Mouse (Mus musculus) adrenal gland, postnatal 36 days (tissue): ENCODE measurements around the gene Nod2. TPM values are rescaled to one million over a fixed set of nuclear protein-coding genes. Genes with fewer than 3 reads are reported as not detected.

ENCODE experiments used
- DNase-seq, 2 experiments: peaks; one replicate each; pipeline ENCODE4 v3.0.0; 2021; ENCODE audit warnings: mixed read lengths in 1 of 2
- total RNA-seq, 2 experiments: library from RNA; stranded (reverse); gene quantifications; 2 replicates each; pipeline ENCODE4 v1.2.3; 2021

The Nod2 gene
- total RNA-seq, 2 experiments from 2014 or later = 0.79 to 1.1 TPM

DNA sequence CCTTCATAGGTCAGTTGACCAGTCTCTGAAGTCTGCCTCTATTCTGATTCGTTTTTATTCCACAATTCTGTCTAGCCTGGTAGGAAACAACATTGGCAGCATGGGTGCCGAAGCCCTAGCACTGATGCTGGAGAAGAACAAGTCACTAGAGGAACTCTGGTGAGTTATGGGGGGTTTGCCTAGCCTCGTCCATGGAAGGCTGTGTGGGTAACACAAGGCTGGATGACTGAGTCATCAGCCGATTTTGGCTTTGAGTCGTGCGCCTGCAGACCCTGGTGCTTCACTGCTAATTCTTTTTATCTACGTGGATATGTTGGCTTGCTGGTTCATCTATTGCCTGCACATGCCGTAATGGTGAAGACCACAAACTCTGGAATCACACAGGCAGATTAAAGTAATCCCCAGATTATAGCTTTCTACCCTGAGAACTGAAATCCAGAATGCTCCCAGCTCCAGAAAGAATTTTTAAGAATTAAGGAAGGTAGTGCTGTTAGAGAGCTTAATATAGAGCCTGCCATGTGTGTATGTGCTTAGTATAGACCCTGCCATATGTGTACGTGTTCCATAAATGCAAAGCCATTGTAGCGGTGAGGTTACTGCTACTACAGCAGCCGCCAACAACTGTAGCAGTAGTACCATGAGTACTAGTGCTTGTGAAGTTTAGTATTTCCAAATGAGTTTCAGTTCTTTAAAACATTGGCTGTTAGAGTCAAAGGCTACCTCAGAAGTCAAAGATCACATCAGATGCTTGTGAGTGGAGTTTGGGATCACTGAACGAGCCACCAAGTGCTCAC is 28.5 kb downstream of the Nod2 start:
- DNase-seq = no peak

DNA sequence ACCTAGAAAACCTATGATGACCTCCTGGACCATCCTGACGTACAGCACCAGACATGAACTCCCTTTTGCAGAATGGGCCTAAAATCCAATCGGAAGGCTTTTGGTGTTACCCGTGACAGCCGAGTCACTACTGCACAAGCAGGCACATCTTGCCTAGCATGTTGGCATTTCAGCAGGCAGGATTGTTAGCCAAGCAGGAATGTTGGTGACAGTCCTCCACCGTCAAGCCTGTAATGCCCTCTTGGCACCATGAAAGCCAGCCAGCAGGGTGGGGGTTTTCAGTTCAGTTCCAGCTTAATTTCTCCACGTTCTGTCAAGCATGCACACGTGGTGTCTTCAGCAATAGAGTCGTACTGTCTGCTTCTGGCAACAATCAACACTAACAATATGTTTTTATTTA is 30.0 kb downstream of the Nod2 start:
- DNase-seq = no peak

DNA sequence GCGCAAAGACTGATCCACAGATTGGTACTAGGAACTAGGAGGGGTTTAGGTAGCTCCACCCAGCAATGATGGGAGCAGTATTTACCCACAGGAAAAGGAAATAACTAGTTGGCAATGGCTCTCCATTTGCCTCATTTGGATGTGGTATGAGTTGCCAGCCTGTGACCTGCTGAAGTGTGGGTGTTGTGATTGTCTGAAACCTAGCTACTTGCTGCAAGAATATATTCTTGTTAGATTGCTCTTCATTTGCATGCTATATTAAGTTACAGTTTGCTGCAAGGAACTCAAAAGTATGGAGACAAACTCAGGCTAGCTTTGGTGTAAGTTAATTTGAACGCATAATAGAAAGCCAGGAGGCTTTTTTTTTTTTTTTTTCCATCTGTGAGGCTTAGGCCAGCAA is 33.5 kb downstream of the Nod2 start:
- DNase-seq = no peak

DNA sequence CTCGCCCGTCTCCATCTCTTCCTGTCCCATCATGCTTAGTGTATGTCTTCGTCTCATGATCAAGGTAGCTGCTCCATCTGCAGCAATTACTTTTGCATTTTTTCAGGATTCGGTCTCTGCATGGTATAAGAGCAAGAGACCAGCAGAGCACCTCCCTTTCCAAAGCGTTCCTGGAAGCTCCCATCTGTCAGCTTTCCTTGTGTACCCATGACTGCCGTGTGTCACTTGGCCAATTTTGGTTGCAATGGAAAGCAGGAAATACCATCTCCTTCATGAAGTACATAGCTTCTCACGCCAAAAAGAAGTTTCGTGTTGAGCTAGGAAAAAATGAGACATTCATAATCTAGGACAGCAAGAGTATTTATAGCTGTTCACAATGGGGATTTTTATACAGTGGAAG is 33.9 kb downstream of the Nod2 start:
- no peak for DNase-seq

DNA sequence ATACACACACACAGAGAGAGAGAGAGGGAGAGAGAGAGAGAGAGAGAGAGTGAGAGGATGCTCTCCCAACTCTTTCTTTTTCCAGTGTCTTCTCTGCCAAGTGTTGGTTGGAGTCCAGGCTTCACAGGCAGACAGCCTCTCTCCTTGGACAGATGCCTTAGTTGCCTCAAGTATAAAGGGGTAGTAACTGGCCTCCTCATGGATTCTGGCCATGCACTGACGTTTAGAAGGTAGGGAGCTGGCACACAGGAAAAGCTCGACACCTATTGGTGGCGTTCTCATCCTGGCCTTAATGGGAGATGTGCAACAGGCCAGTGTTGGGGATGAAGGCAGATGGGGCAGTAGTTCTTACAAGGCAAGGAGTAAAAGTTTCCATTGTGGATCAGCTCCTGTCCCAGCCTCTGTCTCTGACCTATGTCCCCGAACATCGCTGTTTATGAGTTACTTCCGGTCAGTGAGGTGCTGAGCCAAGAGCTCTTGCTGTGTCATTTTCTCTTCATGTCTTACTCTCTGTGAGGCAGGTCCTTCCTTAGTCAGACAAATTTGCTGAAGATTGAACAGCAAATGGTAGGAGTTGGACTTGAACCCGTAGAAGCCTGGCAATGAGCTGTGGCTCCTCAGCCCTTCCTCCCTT is 36.7 kb downstream of the Nod2 start:
- DNase-seq = no peak

DNA sequence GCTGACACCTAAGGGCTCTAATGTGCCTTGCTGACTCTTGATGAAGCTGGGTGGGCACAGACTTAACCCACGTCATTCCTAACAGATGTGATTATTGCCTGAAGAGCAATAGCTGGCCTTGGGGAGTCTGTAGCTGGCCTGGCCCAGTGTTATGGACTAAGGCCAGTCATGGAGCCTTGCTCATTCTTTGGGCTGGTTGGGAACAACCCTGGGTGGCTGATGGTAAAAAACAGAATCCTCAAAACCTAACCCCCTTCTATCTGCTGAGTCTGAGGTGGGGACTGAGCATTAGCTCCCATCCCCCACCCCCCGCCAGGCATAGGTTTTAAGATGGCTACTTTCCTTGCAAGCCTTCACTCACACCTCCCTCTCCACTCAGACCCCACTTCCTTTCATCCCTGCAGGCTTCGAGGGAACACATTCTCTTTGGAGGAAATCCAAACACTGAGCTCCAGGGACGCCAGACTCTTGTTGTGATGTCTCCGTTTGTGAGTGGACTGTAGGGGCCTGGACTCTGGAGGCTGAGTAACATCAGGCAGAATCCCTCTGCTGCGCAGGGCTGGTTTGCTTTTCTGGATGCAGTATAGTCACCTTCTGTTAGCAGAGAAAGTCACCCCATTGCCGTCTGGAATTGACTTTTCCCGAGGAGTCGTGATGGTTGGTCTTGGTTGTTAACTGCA is 39.3 kb downstream of the Nod2 start:
- no peak for DNase-seq

DNA sequence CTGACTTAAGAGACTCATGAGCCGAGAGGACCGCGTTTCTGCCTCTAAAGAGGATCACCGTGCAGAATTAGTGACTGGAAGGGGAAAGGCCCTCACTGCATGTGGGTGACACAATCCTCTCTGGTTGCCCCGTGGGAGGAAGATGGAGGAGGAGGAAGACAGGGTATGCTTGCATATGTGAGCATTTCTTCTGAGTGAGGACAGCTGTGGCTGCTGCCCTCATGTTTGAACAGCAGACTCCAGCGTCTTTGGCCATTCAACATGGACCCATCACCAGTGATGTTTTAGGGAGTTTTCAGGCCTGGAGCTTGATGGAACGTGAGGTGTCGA is 39.8 kb downstream of the Nod2 start:
- DNase-seq = no peak

DNA sequence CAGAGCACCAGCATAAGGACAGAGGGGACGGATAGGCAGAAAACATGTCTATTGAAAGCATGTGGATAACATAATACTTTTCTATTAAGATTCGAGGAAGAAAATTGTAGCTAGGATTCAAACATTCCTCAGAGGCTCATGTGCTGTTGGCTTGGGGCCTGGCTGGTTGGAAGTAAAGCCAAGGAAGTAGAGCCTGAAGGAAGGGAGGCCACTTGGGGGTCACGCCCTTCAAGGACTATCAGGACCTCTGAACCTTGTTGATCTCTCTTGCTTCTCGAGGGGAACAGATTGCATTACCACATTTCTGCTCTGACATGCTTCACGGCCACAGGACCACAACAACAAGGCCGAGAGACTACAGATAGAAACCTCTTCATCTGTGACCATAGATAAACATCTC is 42.0 kb downstream of the Nod2 start:
- no peak for DNase-seq

DNA sequence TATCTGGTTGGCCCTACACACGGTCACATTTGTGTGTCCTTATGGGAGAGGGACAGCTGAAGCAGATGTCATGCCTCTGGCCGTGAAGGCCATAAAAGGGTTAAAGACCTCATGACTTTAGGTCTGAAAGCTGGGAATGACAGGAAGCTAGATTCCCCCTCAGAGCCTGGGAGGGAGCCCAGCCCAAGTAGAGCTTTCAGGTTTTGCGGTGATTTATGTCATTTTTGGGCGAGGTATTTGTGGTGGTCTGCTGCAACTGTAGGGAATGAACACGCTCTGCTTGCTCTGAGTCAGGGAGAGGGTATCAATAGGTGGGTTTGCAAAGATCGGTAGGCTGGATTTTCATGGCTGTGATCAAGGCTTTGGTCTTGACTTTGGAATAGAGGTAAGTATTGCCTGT is 42.8 kb downstream of the Nod2 start:
- no peak for DNase-seq

DNA sequence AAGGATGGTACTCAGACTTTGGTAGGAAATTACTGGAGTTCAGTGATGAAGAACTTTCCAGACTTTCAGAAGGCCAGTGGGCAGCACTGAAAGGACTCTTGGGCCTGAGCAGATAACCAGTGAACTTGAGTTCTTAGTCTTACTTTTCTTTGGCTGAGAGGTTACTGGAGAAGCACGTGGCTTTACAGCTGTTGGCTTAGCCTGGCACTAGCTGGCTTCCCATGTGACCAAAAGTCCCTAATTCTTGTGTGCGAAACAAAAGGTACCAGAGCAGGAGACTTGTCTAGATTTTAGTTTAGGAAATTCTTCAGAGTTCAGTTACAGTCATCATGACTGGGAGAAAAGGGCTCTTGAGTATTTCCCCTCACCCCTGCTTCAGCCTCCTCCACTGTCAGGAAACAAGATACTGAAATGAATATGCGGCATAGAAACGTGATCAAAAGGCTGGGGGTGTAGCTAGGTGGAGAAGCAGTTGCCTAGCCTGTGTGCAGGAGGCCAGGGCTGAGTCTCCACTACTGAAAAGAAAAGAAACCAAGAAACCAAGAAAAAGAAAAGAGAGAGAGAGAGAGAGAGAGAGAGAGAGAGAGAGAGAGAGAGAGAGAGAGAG is 44.3 kb downstream of the Nod2 start:
- DNase-seq = no peak

DNA sequence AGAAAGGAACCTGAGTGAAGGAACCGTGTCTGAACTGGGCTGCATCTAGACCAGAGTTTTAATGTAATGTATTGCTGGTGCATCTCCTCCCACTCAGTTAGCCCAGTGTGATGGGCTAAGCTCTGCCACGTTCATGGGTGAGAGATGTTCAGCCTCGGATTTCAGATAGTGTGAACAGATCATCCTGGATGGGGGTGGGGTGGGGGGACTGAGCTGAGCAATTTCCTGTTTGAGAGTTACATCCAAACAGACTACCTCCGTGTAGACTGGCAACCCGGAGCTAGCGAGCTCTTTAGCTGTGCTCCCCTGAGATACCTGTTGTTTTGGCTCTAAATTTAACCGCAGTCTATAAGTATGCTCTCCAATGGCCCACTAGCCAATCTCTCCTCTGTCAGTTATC is 44.8 kb downstream of the Nod2 start:
- DNase-seq = no peak

DNA sequence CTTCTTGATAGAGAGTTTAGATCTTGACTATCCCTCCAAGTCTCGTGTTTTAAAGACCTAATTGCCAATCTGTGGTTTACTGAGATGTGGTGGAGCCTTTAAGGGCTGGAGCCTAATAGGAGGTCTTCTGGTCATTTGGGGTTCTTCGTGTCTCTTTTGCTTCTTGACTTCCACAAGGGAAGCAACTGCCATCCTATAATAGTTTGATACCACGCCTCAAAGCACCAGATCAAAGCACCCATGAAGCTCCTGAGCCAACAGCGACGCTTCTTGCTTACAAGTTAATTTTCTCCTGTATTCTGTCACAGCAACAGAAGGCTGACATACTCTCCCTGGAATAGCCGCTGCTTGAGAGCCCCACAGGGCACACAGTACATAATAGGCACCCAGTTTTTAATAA is 45.8 kb downstream of the Nod2 start:
- DNase-seq = no peak

DNA sequence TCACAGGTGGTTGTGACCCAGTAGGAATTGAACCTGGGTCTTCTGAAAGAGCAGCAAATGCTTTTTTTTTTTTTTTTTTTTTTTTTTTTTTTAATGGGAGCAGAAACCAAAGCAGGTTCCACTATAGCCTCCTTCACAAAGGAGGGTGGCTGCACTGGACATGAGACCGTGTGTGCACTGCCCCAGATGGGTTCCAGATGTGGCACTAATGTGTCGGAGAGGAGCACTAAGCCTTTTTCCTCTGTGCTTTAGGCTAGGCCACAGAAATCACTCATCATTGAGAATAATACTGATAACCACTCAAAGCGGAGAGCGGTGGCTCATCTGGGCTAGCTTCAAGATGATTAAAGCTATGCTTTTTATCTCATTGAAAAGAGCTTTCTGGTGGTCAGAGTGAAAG is 46.3 kb downstream of the Nod2 start:
- no peak for DNase-seq

DNA sequence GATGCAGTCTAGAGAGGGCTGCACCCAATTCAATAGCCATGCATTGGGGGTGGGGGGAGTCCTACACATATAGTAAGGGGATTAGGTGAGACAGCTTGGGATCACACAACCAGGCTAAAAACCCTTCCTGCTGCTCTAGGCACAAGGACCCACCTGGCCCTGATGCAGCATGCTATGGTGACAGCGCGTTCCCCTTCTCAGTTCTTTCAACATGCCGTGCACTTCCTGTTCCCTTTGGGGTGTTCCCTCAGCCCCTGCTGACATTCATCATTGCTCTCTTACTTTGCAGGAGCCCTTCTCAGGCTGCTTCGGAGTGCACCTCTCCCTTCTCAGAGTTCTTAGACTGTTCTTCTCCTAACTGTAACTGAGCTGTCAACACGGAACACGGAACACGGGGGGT is 47.2 kb downstream of the Nod2 start:
- no peak for DNase-seq

DNA sequence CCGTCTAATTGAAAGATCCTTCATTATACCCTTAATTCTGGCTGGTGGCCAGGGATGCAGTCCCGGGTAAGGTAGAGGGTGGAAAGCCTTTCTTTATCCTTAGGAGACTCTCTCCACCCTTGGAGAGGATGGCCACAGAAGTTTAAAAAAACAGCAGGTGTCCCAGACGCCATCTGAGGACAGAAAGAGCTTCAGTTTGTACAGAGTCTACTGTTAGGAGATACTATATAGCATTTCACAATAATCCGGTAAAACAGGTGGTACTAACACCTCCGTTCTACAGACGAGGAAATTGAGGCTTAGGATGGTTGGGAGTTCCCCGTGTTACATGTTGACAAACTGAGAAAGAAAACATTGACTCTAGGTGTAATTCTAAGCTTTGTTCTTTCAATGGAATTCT is 49.1 kb downstream of the Nod2 start:
- DNase-seq = no peak

DNA sequence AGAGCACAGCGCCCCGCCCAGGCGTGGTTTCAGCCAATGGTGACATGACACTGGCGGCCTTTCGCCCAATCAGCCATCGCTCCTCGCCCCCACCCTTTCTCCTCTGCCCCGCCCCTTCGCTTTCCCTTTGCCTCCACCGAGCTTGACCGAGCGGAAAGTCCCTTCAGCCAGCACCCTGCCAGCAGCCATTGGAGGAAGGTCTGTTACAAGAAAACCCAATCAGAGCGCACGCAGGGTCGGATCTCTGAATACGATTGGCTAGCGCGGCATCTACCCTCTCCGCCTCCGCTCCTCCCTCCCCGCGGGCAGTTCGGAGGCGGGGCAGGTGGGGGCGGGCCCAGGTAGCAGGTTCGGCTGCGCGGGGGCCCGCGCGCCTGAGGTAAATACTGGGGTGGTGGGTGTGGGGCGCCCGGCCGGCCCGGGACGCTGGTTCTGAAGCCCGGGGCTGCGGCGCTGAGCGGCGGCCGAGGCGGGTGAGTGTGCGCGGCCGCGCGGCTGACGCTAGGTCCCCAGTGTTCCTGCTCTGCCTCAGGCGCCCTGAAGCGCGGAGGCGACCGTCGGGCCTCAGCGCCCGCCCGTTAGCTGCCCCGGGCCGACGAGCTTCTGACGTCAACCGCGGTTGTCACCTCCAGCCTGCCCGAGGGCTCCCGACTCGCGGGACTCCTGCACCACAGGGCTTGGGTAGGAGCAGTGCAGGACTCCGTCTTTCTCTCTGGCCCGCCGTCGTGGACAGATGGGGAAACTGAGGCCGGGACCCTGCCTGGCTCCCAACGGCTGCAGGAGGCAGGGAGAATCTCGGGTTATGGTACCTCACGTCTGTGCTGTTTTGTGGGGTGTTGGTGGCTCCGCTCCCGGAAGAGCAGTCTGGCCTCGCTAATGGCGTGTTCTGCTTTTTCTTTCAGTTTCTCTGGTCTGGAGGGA is 49.9 kb downstream of the Nod2 start, which contains the start of gene Cyld:
Cyld (plus strand) TSS at position 308 of the 921 bp plus-strand sequence.
- DNase-seq = peak; percentile 98

DNA sequence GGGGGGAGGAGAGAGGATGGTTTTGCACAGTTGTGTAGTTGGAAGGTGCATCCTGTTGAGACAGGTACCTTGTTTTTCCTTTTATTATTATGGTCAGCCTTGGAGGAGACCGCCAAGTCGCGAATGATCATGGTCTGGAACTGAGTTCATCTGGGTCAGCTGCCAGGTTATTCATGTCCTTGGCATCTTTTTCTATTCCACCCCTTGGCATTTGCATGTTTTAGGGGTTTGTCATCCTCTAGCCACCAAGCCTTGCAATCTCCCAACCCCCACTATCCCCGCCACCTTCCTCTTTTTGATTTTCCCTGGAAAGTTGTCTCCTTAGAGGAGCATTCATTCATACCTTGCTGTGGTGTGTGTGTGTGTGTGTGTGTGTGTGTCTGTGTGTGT is 50.5 kb downstream of the Nod2 start:
- peak; percentile 63 to 72 for DNase-seq

DNA sequence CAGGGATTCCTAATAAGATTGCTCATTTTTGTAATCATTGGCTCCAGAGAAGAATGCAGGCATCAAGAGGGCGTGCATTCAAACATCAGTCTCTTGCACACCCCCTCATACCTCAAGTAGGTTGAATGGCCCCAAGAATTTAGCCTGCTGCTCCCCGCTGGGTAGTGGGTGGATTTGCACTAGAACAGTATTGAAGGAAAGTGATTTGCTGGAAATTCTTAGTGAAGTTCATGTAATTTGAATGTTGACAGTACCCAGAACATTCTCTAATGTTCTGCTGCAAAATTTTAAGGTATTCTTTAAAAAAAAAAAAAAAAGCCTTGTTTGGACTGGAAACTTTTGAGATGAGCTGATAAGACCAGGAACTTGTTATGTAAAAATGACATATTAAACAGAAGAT is 50.9 kb downstream of the Nod2 start:
- peak in 1 of 2 experiments; percentile 8 for DNase-seq

DNA sequence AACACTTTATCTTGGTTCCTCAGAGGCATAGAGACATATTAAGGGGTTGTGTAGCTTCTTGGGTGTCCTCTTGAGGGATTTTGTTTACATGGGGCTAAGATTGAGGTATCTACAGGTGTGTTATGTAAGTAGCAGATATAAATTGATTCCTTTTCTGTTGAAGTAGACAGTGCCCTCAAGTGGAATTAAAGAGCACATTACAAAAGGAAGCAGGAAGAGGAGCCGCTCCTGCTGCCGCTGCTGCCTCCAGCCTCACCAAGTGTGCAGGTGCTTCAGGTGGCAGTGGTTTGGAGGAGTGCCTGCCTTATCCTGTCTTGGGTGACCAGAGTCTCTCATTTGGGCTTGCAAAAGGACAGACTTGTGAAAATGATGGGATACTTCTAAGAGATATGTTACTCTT is 54.5 kb downstream of the Nod2 start:
- DNase-seq = no peak

DNA sequence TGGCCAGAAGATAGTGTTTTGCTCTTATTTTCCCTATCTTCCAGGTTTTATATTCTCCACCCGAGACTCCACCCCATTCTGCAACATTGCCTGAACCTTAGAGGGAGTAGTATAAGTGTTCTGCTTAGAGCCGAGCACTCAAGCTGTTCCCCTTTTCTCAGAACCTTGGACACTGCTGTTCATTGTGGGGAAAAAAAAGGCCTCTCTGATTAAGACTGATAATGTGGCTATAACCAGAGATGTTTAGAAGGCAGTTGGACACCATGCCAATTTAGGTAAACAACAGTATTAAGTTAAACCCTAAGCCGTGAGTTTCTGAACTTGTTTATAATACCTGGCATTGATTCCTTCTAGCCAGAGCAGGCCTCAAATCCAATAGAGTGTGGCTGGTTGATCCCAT is 55.7 kb downstream of the Nod2 start:
- no peak for DNase-seq

DNA sequence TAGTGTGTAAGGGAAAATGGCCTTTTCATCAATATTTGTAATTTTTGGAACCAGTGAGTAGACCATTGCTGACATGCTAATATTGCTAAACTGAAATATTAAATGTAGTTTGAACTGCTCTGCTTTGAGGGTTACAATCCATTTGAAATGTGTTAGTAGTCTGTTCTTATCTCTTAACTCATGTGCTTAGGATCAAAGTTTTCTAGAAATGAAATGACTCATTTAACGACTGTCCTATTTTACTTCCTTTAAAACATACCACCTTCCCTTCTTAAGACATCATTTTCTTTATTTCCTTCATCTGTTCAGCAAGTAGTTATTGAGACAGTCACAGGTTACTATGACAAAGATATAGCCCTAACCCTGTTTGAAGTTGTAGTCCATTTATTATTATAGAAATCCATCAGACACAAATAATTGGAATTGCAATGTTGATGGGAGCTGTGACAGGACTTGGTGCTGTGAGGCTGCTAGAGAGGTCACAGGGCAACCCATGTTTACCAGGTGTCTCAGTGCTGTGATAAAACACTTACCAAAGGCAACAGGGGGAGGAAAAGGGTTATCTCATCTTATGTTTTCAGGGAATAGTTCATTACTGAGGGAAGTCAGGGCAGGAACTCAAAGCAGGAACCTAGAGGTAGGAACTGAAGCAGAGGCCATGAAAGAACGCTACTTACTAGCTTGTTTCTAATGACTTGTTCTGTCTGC is 76.3 kb downstream of the Nod2 start:
- DNase-seq = no peak
